Mouse (Mus musculus) hindlimb bud, embryonic 11.5 days (tissue): ENCODE results near the gene Zdhhc14.

Experiments used
- DNase-seq: peaks from one replicate; pipeline ENCODE4 v3.0.0-alpha.2; 2012; ENCODE audit warnings: low read depth, low spot score; ENCODE audit errors: extremely low spot score

Gene Zdhhc14

GRCm38 (mm10) chr17:5722802-5723201 lies 230.4 kb downstream of the Zdhhc14 start:
- no peak for DNase-seq

GRCm38 (mm10) chr17:5723601-5724189 lies 231.3 kb downstream of the Zdhhc14 start:
- DNase-seq = peak; percentile 47

- DNase-seq = no peak
These were observed 237.3 kb downstream of the Zdhhc14 start for GRCm38 (mm10) chr17:5729587-5730125.

GRCm38 (mm10) chr17:5730538-5730937 lies 238.2 kb downstream of the Zdhhc14 start:
- DNase-seq = no peak

GRCm38 (mm10) chr17:5733400-5733799 lies 241.0 kb downstream of the Zdhhc14 start:
- DNase-seq = no peak

GRCm38 (mm10) chr17:5741061-5741460 lies 248.7 kb downstream of the Zdhhc14 start:
- DNase-seq = no peak

GRCm38 (mm10) chr17:5744016-5744415 lies 251.7 kb downstream of the Zdhhc14 start:
- DNase-seq = no peak

GRCm38 (mm10) chr17:5746378-5746777 lies 254.0 kb downstream of the Zdhhc14 start:
- no peak for DNase-seq

- DNase-seq = no peak
These were observed 255.5 kb downstream of the Zdhhc14 start for GRCm38 (mm10) chr17:5747539-5748500.

- peak; percentile 37 for DNase-seq
These were observed 256.1 kb downstream of the Zdhhc14 start for GRCm38 (mm10) chr17:5748501-5748894.

- no peak for DNase-seq
These were observed 257.9 kb downstream of the Zdhhc14 start for GRCm38 (mm10) chr17:5750278-5750677.

- no peak for DNase-seq
These were observed 258.7 kb downstream of the Zdhhc14 start for GRCm38 (mm10) chr17:5751066-5751465.

- DNase-seq = no peak
These were observed 260.0 kb downstream of the Zdhhc14 start for GRCm38 (mm10) chr17:5752322-5752715.

GRCm38 (mm10) chr17:5752716-5753585 lies 260.6 kb downstream of the Zdhhc14 start:
- DNase-seq = peak; percentile 53

- no peak for DNase-seq
These were observed 263.1 kb downstream of the Zdhhc14 start for GRCm38 (mm10) chr17:5755489-5755888.

- no peak for DNase-seq
These were observed 263.7 kb downstream of the Zdhhc14 start for GRCm38 (mm10) chr17:5756065-5756464.

GRCm38 (mm10) chr17:5756855-5757254 lies 264.5 kb downstream of the Zdhhc14 start:
- DNase-seq = no peak

GRCm38 (mm10) chr17:5763768-5764167 lies 271.4 kb downstream of the Zdhhc14 start:
- DNase-seq = no peak

GRCm38 (mm10) chr17:5764270-5764669 lies 271.9 kb downstream of the Zdhhc14 start:
- no peak for DNase-seq

GRCm38 (mm10) chr17:5765746-5766145 lies 273.4 kb downstream of the Zdhhc14 start:
- DNase-seq = no peak

GRCm38 (mm10) chr17:5768164-5768705 lies 275.9 kb downstream of the Zdhhc14 start:
- DNase-seq = no peak
